Mouse (Mus musculus): ENCODE data around the gene Mark1. TPM values are rescaled to one million over a fixed set of nuclear protein-coding genes. Genes with fewer than 3 reads are reported as not detected.

The Mark1 gene
- total RNA-seq, 2 experiments from 2014 or later, result 6.6 to 7.0 TPM

GRCm38 (mm10) chr1:184965682-184966360, 33.5 kb downstream of the Mark1 start:
- peak; percentile 57 to 73 for DNase-seq
- intact Hi-C loops (cut with DNase I), result loop anchor here (2.0 kb wide), 1 partner anchor 227 kb away; no protein-coding TSS in a partner anchor

GRCm38 (mm10) chr1:184963121-184963693, 36.2 kb downstream of the Mark1 start:
- no peak for DNase-seq
- intact Hi-C loops (cut with DNase I), result no loop called here

- no peak for DNase-seq
- intact Hi-C loops (cut with DNase I), result no loop called here
Measured at GRCm38 (mm10) chr1:184961853-184962252, 37.5 kb downstream of the Mark1 start.

- no peak for DNase-seq
- intact Hi-C loops (cut with DNase I), result no loop called here
Measured at GRCm38 (mm10) chr1:184958818-184959217, 40.6 kb downstream of the Mark1 start.

- DNase-seq, result no peak
- intact Hi-C loops (cut with DNase I), result no loop called here
Measured at GRCm38 (mm10) chr1:184958388-184958787, 41.0 kb downstream of the Mark1 start.

GRCm38 (mm10) chr1:184951758-184952157, 47.6 kb downstream of the Mark1 start:
- DNase-seq, result no peak

GRCm38 (mm10) chr1:184951057-184951456, 48.3 kb downstream of the Mark1 start:
- intact Hi-C loops (cut with DNase I), result no loop called here
- no peak for DNase-seq

More at GRCm38 (mm10) chr1:184951758-184952157, 47.6 kb downstream of the Mark1 start:
- intact Hi-C loops (cut with DNase I), result no loop called here

GRCm38 (mm10) chr1:184938106-184938505, 61.3 kb downstream of the Mark1 start:
- DNase-seq, result no peak
- intact Hi-C loops (cut with DNase I), result no loop called here

GRCm38 (mm10) chr1:184935980-184936379, 63.4 kb downstream of the Mark1 start:
- intact Hi-C loops (cut with DNase I), result no loop called here
- DNase-seq, result no peak

- intact Hi-C loops (cut with DNase I), result no loop called here
- peak in 1 of 2 experiments; percentile 25 for DNase-seq
Measured at GRCm38 (mm10) chr1:184935490-184935889, 63.9 kb downstream of the Mark1 start.

- no peak for DNase-seq
- intact Hi-C loops (cut with DNase I), result no loop called here
Measured at GRCm38 (mm10) chr1:184931097-184931496, 68.3 kb downstream of the Mark1 start.

- no peak for DNase-seq
- intact Hi-C loops (cut with DNase I), result no loop called here
Measured at GRCm38 (mm10) chr1:184928382-184928781, 71.0 kb downstream of the Mark1 start.

- DNase-seq, result no peak
- intact Hi-C loops (cut with DNase I), result no loop called here
Measured at GRCm38 (mm10) chr1:184927911-184928310, 71.5 kb downstream of the Mark1 start.

GRCm38 (mm10) chr1:184922824-184923223, 76.5 kb downstream of the Mark1 start:
- DNase-seq, result no peak
- intact Hi-C loops (cut with DNase I), result no loop called here

- DNase-seq, result no peak
- intact Hi-C loops (cut with DNase I), result no loop called here
Measured at GRCm38 (mm10) chr1:184920057-184920456, 79.3 kb downstream of the Mark1 start.

GRCm38 (mm10) chr1:184918227-184918888, 81.0 kb downstream of the Mark1 start:
- DNase-seq, result no peak
- intact Hi-C loops (cut with DNase I), result no loop called here

- intact Hi-C loops (cut with DNase I), result no loop called here
Measured at GRCm38 (mm10) chr1:184912336-184912735, 87.0 kb downstream of the Mark1 start.

GRCm38 (mm10) chr1:184911861-184912260, 87.5 kb downstream of the Mark1 start:
- peak in 1 of 2 experiments; percentile 10 for DNase-seq
- intact Hi-C loops (cut with DNase I), result no loop called here

More at GRCm38 (mm10) chr1:184912336-184912735, 87.0 kb downstream of the Mark1 start:
- no peak for DNase-seq

- DNase-seq, result peak; percentile 13 to 17
- intact Hi-C loops (cut with DNase I), result no loop called here
Measured at GRCm38 (mm10) chr1:184908558-184908957, 90.8 kb downstream of the Mark1 start.

- intact Hi-C loops (cut with DNase I), result no loop called here
- no peak for DNase-seq
Measured at GRCm38 (mm10) chr1:184905904-184906745, 93.2 kb downstream of the Mark1 start.

- intact Hi-C loops (cut with DNase I), result no loop called here
- DNase-seq, result no peak
Measured at GRCm38 (mm10) chr1:184905371-184905770, 94.0 kb downstream of the Mark1 start.

All from heart, postnatal 14 days (tissue).